Comparison of ENCODE assay signal across 13 mouse cellular contexts in the genomic region with DNA sequence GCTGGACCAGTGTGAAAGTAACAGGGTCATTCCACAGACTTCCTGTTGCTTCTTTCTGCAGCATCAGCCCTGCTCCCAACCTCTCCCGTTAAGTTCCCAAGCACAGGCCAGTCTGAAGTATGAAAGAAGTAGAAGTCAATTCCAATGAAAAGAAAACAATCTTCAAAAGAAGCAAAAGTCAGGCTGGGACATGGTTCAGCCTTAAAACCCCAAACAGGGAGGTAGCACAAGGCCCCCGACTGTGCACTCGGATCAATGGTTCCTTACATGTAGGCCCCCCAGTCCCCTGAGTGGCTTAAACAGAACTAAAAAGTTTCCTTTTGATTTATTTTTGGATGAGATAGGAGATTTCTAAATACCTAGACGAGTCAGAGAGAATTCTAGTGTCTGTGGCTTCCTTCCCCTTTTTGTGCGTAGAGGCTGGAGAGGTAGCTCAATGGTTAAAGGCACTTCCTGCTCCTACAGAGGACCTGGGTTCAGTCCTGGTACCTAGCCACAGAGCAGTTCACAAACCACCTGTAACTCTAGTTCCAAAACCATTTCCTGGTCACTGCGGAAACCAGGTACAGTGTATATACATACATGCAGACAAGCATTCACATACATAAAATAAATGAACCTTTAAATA.
"Had no signal": no experiment of that assay in that cellular context is flagged by ENCODE, and none has a peak within 500 bp of the region (broad histone marks: within the 10 kb centered on the region; RNA-seq: fewer than 3 reads in every experiment).

No protein-coding gene starts in this region.

- DNase-seq: lung, adult 2 months; lung, postnatal 36 days; right cerebral cortex, postnatal 25 days; thymus, adult 18-20 months had no signal

- ATAC-seq: liver, postnatal 0 days; midbrain, embryonic 13.5 days; midbrain, embryonic 16.5 days had no signal

- H3K4me3 ChIP-seq: lung, embryonic 15.5 days; midbrain, embryonic 10.5 days; midbrain, embryonic 13.5 days; myocyte; neural tube, embryonic 13.5 days; neural tube, embryonic 15.5 days had no signal

- H3K27ac ChIP-seq: lung, embryonic 15.5 days; macrophage; neural tube, embryonic 13.5 days; neural tube, embryonic 15.5 days had no signal
